Mouse (Mus musculus) cortical plate, adult 2 months (tissue): Measurements from ENCODE around the gene Foxc1.

Experiments
- CTCF ChIP-seq: fragments of 200-500 bp; IDR thresholded peaks from 2 replicates; pipeline ENCODE4 v1.5.1; 2011; ENCODE audit warnings: mild to moderate bottlenecking, control low read depth, low read length; ENCODE audit not compliant: insufficient read depth; ENCODE audit errors: extremely low read depth
- POLR2A ChIP-seq: fragments of 200-500 bp; IDR thresholded peaks from 2 replicates; pipeline ENCODE4 v1.6.1; 2011; ENCODE audit warnings: mild to moderate bottlenecking, low read length, control low read depth; ENCODE audit not compliant: insufficient read depth; ENCODE audit errors: extremely low read depth

DNA sequence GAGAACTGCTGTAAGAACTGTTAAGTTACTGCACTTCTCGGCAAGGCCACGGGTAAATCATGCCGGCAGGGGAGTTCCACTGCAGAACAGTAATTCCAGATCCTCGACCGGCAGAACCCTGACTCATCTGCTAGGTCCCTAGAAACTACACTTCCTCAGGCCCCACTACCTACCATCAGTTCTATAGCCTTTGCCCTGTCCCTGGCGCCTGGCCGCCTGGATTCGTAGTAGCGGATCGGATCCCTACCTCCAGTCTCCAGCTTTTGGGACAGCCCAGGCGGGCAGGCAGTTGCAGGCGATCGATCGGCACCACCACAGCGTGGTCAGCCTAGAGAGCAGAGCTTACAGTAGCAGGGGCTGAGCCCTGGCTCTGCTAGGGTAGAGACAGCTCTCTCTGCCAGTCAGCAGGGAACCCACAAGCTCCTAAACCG, 14.2 kb downstream of the Foxc1 start:
- no peak for TF ChIP-seq CTCF
- TF ChIP-seq POLR2A = no peak
